Mouse (Mus musculus) heart, embryonic 12.5 days (tissue): Measurements from ENCODE around the gene Crtc1. TPM values are rescaled to one million over a fixed set of nuclear protein-coding genes. Genes with fewer than 3 reads are reported as not detected.

Source experiments
- ATAC-seq: fragments of 200-750 bp; cut with Nextera tagmentation; 2 replicates; pipeline ENCODE4 v1.8.0; 2017; ENCODE audit warnings: moderate TSS enrichment, moderate library complexity; ENCODE audit not compliant: insufficient number of reproducible peaks, low FRiP score
- H3K27ac ChIP-seq: fragments of 300-500 bp; sonication (generic); 2 replicates; pipeline ENCODE4 v1.5.1; 2016; ENCODE audit warnings: mild to moderate bottlenecking, moderate library complexity; ENCODE audit not compliant: poor library complexity, severe bottlenecking
- H3K27me3 ChIP-seq: fragments of 300-500 bp; sonication (generic); replicated peaks from 2 replicates; pipeline ENCODE4 v1.6.1; 2016; ENCODE audit warnings: mild to moderate bottlenecking, moderate library complexity
- H3K36me3 ChIP-seq: fragments of 300-500 bp; sonication (generic); 2 replicates; pipeline ENCODE4 v1.6.1; 2016; ENCODE audit warnings: mild to moderate bottlenecking, moderate library complexity
- H3K4me1 ChIP-seq: fragments of 300-500 bp; sonication (generic); replicated peaks from 2 replicates; pipeline ENCODE4 v1.6.1; 2016; ENCODE audit warnings: mild to moderate bottlenecking
- H3K4me2 ChIP-seq: fragments of 300-500 bp; sonication (generic); 2 replicates; pipeline ENCODE4 v1.6.1; 2016; ENCODE audit warnings: mild to moderate bottlenecking, moderate library complexity
- H3K4me3 ChIP-seq: fragments of 300-500 bp; sonication (generic); 2 replicates; pipeline ENCODE4 v1.5.1; 2016; ENCODE audit warnings: mild to moderate bottlenecking
- H3K9ac ChIP-seq: fragments of 300-500 bp; sonication (generic); 2 replicates; pipeline ENCODE4 v1.6.1; 2016; ENCODE audit warnings: mild to moderate bottlenecking, moderate library complexity
- H3K9me3 ChIP-seq: fragments of 300-500 bp; sonication (generic); replicated peaks from 2 replicates; pipeline ENCODE4 v1.6.1; 2016; ENCODE audit warnings: mild to moderate bottlenecking, moderate library complexity
- WGBS: fragments of 180-500 bp; shearing (Covaris S2); methylation state at CpG from one replicate; pipeline ENCODE4 v1.1.7; 2016; 5-methylcytosine and 5-hydroxymethylcytosine counted together
- polyA plus RNA-seq: library from polyadenylated mRNA; unstranded; fragments of >200 nt; fragmentation: Nextera tagmentation; extraction: Ambion mirVana; gene quantifications from 2 replicates; pipeline ENCODE4 v1.2.1, GENCODE M21; 2016

Gene Crtc1
- polyA plus RNA-seq, 1 experiment from 2014 or later: 14.9 TPM

- H3K4me3 ChIP-seq: no peak overlapping the region
- no peak overlapping the region for H3K27ac ChIP-seq
- H3K27me3 ChIP-seq: no peaks in the 10 kb centered on the region
- peaks cover 53% of the 10 kb centered on the region for H3K36me3 ChIP-seq
- ATAC-seq: no peak
- WGBS: 86% methylated on average over 4 of the region's 4 CpGs
- no peak overlapping the region for H3K9ac ChIP-seq
- H3K4me2 ChIP-seq: no peak overlapping the region
- peaks cover 51% of the 10 kb centered on the region for H3K4me1 ChIP-seq
- H3K9me3 ChIP-seq: no peaks in the 10 kb centered on the region
Observed at GRCm38 (mm10) chr8:70347443-70347842, 91.9 kb downstream of the Crtc1 start.

GRCm38 (mm10) chr8:70344279-70344678 lies 95.1 kb downstream of the Crtc1 start:
- peaks cover 27% of the 10 kb centered on the region for H3K4me1 ChIP-seq
- no peaks in the 10 kb centered on the region for H3K27me3 ChIP-seq
- H3K9me3 ChIP-seq: no peaks in the 10 kb centered on the region
- WGBS: 81% methylated on average over 2 of the region's 2 CpGs
- H3K27ac ChIP-seq: no peak overlapping the region
- no peak overlapping the region for H3K4me3 ChIP-seq
- no peak overlapping the region for H3K9ac ChIP-seq
- H3K4me2 ChIP-seq: no peak overlapping the region
- peaks cover 76% of the 10 kb centered on the region for H3K36me3 ChIP-seq
- no peak for ATAC-seq

GRCm38 (mm10) chr8:70343696-70344095 lies 95.7 kb downstream of the Crtc1 start:
- Histone ChIP-seq H3K9ac (no peak overlapping the region), H3K36me3 (peaks cover 76% of the 10 kb centered on the region), H3K4me2 (no peak overlapping the region), H3K27ac (no peak overlapping the region), H3K9me3 (no peaks in the 10 kb centered on the region), H3K4me3 (no peak overlapping the region), H3K27me3 (no peaks in the 10 kb centered on the region), H3K4me1 (peaks cover 21% of the 10 kb centered on the region)
- 61% methylated on average over 6 of the region's 6 CpGs for WGBS
- ATAC-seq: 0 out of 2 replicates have a peak, but pooled peaks have one; percentile 27

GRCm38 (mm10) chr8:70343076-70343475 lies 96.3 kb downstream of the Crtc1 start:
- Histone ChIP-seq H3K27ac (no peak overlapping the region), H3K27me3 (no peaks in the 10 kb centered on the region), H3K4me2 (no peak overlapping the region), H3K36me3 (peaks cover 76% of the 10 kb centered on the region), H3K4me1 (peaks cover 15% of the 10 kb centered on the region; the same call in 1 of the 2 replicates), H3K9me3 (no peaks in the 10 kb centered on the region), H3K9ac (no peak overlapping the region), H3K4me3 (no peak overlapping the region)
- 87% methylated on average over 7 of the region's 7 CpGs for WGBS
- ATAC-seq: no peak

GRCm38 (mm10) chr8:70342007-70342406 lies 97.4 kb downstream of the Crtc1 start:
- H3K9me3 ChIP-seq: no peaks in the 10 kb centered on the region
- no peak for ATAC-seq
- peaks cover 13% of the 10 kb centered on the region; the same call in 1 of the 2 replicates for H3K4me1 ChIP-seq
- no peak overlapping the region for H3K9ac ChIP-seq
- 90% methylated on average over 14 of the region's 14 CpGs for WGBS
- H3K36me3 ChIP-seq: peaks cover 85% of the 10 kb centered on the region
- H3K4me3 ChIP-seq: no peak overlapping the region
- H3K27ac ChIP-seq: no peak overlapping the region
- no peak overlapping the region for H3K4me2 ChIP-seq
- no peaks in the 10 kb centered on the region for H3K27me3 ChIP-seq

- H3K36me3 ChIP-seq: peaks cover 88% of the 10 kb centered on the region
Observed at GRCm38 (mm10) chr8:70340659-70341058, 98.7 kb downstream of the Crtc1 start.

GRCm38 (mm10) chr8:70338931-70339330 lies 100.4 kb downstream of the Crtc1 start:
- H3K4me2 ChIP-seq: no peak overlapping the region
- no peak overlapping the region for H3K27ac ChIP-seq
- H3K9me3 ChIP-seq: no peaks in the 10 kb centered on the region
- H3K4me3 ChIP-seq: no peak overlapping the region
- WGBS: 88% methylated on average over 7 of the region's 7 CpGs
- no peaks in the 10 kb centered on the region for H3K27me3 ChIP-seq
- no peak overlapping the region for H3K9ac ChIP-seq
- ATAC-seq: no peak
- H3K4me1 ChIP-seq: 0 out of 2 replicates have a peak, but pooled peaks cover 7% of the 10 kb centered on the region
- peaks cover 100% of the 10 kb centered on the region for H3K36me3 ChIP-seq

More at GRCm38 (mm10) chr8:70340659-70341058, 98.7 kb downstream of the Crtc1 start:
- Histone ChIP-seq H3K4me3 (no peak overlapping the region), H3K27ac (no peak overlapping the region), H3K4me1 (peaks cover 13% of the 10 kb centered on the region; the same call in 1 of the 2 replicates), H3K27me3 (no peaks in the 10 kb centered on the region), H3K9me3 (no peaks in the 10 kb centered on the region), H3K9ac (no peak overlapping the region; the same call in 1 of the 2 replicates), H3K4me2 (no peak overlapping the region)
- ATAC-seq: no peak
- 87% methylated on average over 7 of the region's 7 CpGs for WGBS

GRCm38 (mm10) chr8:70332878-70333202 lies 106.5 kb downstream of the Crtc1 start:
- H3K36me3 ChIP-seq: peaks cover 69% of the 10 kb centered on the region
- 0 out of 2 replicates have a peak, but pooled peaks cover 1% of the 10 kb centered on the region for H3K9me3 ChIP-seq
- H3K27ac ChIP-seq: no peak overlapping the region
- H3K27me3 ChIP-seq: peaks cover 21% of the 10 kb centered on the region
- no peak overlapping the region for H3K9ac ChIP-seq
- H3K4me2 ChIP-seq: no peak overlapping the region
- ATAC-seq: no peak
- H3K4me3 ChIP-seq: no peak overlapping the region
- peaks cover 24% of the 10 kb centered on the region for H3K4me1 ChIP-seq
- WGBS: 91% methylated on average over 6 of the region's 6 CpGs

Other genes with a start within 250 kb of the Crtc1 start
- gene Slc25a42, start 227.3 kb downstream of the Crtc1 start, polyA plus RNA-seq: 8.5 and 9.7 TPM in 2 replicates
- 33.8 and 36.0 TPM in 2 replicates for gene Sugp2, start 205.4 kb downstream of the Crtc1 start, polyA plus RNA-seq
- 22.6 and 23.4 TPM in 2 replicates for gene Armc6, start 205.1 kb downstream of the Crtc1 start, polyA plus RNA-seq
- 46.0 and 48.4 TPM in 2 replicates for gene Homer3, start 156.8 kb downstream of the Crtc1 start, polyA plus RNA-seq
- gene Ddx49, start 137.1 kb downstream of the Crtc1 start, polyA plus RNA-seq: 32.8 and 34.3 TPM in 2 replicates
- 251 and 272 TPM in 2 replicates for gene Cope, start 137.1 kb downstream of the Crtc1 start, polyA plus RNA-seq
- 2.1 and 2.5 TPM in 2 replicates for gene Cers1, start 123.8 kb downstream of the Crtc1 start, polyA plus RNA-seq
- 2.1 TPM in 2 replicates for gene Gdf1, start 109.8 kb downstream of the Crtc1 start, polyA plus RNA-seq
- 24.5 and 25.5 TPM in 2 replicates for gene Upf1, start 86.3 kb downstream of the Crtc1 start, polyA plus RNA-seq
- gene Comp, start 66.0 kb downstream of the Crtc1 start, polyA plus RNA-seq: 2.7 and 3.6 TPM in 2 replicates
- 12.6 and 14.0 TPM in 2 replicates for gene Klhl26, start 37.4 kb upstream of the Crtc1 start, polyA plus RNA-seq
- 0.22 and 0.33 TPM in 2 replicates for gene Tmem59l, start 47.8 kb upstream of the Crtc1 start, polyA plus RNA-seq
- gene Crlf1, start 53.6 kb upstream of the Crtc1 start, polyA plus RNA-seq: 1.00 and 1.8 TPM in 2 replicates
- 115 TPM in 2 replicates for gene Rex1bd, start 67.2 kb upstream of the Crtc1 start, polyA plus RNA-seq
- 779 and 792 TPM in 2 replicates for gene Uba52, start 71.2 kb upstream of the Crtc1 start, polyA plus RNA-seq
- 227 and 231 TPM in 2 replicates for gene Fkbp8, start 88.1 kb upstream of the Crtc1 start, polyA plus RNA-seq
- 64.2 and 65.7 TPM in 2 replicates for gene Kxd1, start 88.4 kb upstream of the Crtc1 start, polyA plus RNA-seq
- gene Ell, start 99.9 kb upstream of the Crtc1 start, polyA plus RNA-seq: 13.5 and 14.7 TPM in 2 replicates
- gene Isyna1, start 154.8 kb upstream of the Crtc1 start, polyA plus RNA-seq: 138 and 142 TPM in 2 replicates
- 76.0 and 78.6 TPM in 2 replicates for gene Ssbp4, start 169.3 kb upstream of the Crtc1 start, polyA plus RNA-seq
- 0.65 and 0.71 TPM in 2 replicates for gene Lrrc25, start 176.6 kb upstream of the Crtc1 start, polyA plus RNA-seq
- gene Gdf15, start 192.9 kb upstream of the Crtc1 start, polyA plus RNA-seq: 1.0 and 1.1 TPM in 2 replicates
- 32.1 and 35.6 TPM in 2 replicates for gene Pgpep1, start 220.8 kb upstream of the Crtc1 start, polyA plus RNA-seq
- 289 and 301 TPM in 2 replicates for gene Lsm4, start 233.7 kb upstream of the Crtc1 start, polyA plus RNA-seq